Mouse (Mus musculus) kidney, postnatal 36 days (tissue): Measurements from ENCODE around the gene Zbtb20.

Experiments used
- DNase-seq, 2 experiments: peaks; one replicate each; pipeline ENCODE4 v3.0.0; 2021 to 2022; ENCODE audit warnings: mixed read lengths in 2 of 2

Zbtb20 gene

GRCm38 (mm10) chr16:43080923-43081702 lies 205.4 kb downstream of the Zbtb20 start:
- DNase-seq, result no peak

- no peak for DNase-seq
Measured at GRCm38 (mm10) chr16:43081995-43082394, 206.3 kb downstream of the Zbtb20 start.

- no peak for DNase-seq
Measured at GRCm38 (mm10) chr16:43082801-43083200, 207.1 kb downstream of the Zbtb20 start.

- DNase-seq, result no peak
Measured at GRCm38 (mm10) chr16:43090188-43090587, 214.5 kb downstream of the Zbtb20 start.

GRCm38 (mm10) chr16:43094161-43094560 lies 218.5 kb downstream of the Zbtb20 start:
- no peak for DNase-seq

- DNase-seq, result no peak
Measured at GRCm38 (mm10) chr16:43094756-43095155, 219.1 kb downstream of the Zbtb20 start.

GRCm38 (mm10) chr16:43096040-43096439 lies 220.4 kb downstream of the Zbtb20 start:
- DNase-seq, result no peak

GRCm38 (mm10) chr16:43098153-43098552 lies 222.5 kb downstream of the Zbtb20 start:
- no peak for DNase-seq

- DNase-seq, result no peak
Measured at GRCm38 (mm10) chr16:43098666-43099065, 223.0 kb downstream of the Zbtb20 start.

- no peak for DNase-seq
Measured at GRCm38 (mm10) chr16:43111288-43111687, 235.6 kb downstream of the Zbtb20 start.

GRCm38 (mm10) chr16:43113968-43114367 lies 238.3 kb downstream of the Zbtb20 start:
- DNase-seq, result no peak

- DNase-seq, result peak in 1 of 2 experiments; percentile 4
Measured at GRCm38 (mm10) chr16:43129966-43130365, 254.3 kb downstream of the Zbtb20 start.

GRCm38 (mm10) chr16:43130583-43130982 lies 254.9 kb downstream of the Zbtb20 start:
- DNase-seq, result peak; percentile 18 to 34

- DNase-seq, result no peak
Measured at GRCm38 (mm10) chr16:43131077-43131476, 255.4 kb downstream of the Zbtb20 start.

- peak; percentile 59 to 63 for DNase-seq
Measured at GRCm38 (mm10) chr16:43168506-43168905, 292.8 kb downstream of the Zbtb20 start.

- DNase-seq, result no peak
Measured at GRCm38 (mm10) chr16:43169273-43169905, 293.7 kb downstream of the Zbtb20 start.

GRCm38 (mm10) chr16:43172139-43172538 lies 296.5 kb downstream of the Zbtb20 start:
- DNase-seq, result no peak

- no peak for DNase-seq
Measured at GRCm38 (mm10) chr16:43172912-43173311, 297.2 kb downstream of the Zbtb20 start.

GRCm38 (mm10) chr16:43174815-43175214 lies 299.1 kb downstream of the Zbtb20 start:
- DNase-seq, result no peak

GRCm38 (mm10) chr16:43181038-43181437 lies 305.4 kb downstream of the Zbtb20 start:
- DNase-seq, result no peak

GRCm38 (mm10) chr16:43190390-43190789 lies 314.7 kb downstream of the Zbtb20 start:
- no peak for DNase-seq

- no peak for DNase-seq
Measured at GRCm38 (mm10) chr16:43191060-43191850, 315.6 kb downstream of the Zbtb20 start.

- DNase-seq, result no peak
Measured at GRCm38 (mm10) chr16:43193631-43194239, 318.1 kb downstream of the Zbtb20 start.
